Mouse (Mus musculus) CH12.LX (cell line): ENCODE results near the gene Ube2v1.

Experiments used
- CTCF ChIP-seq, 2 experiments: IDR thresholded peaks in 1 of 2; conservative IDR thresholded peaks in 1 of 2; 2 replicates each; pipeline ENCODE4 v1.5.1; 2011 to 2012; ENCODE audit warnings: low read depth in 2 of 2, low read length in 2 of 2, improper control_type of control experiment in 1 of 2, inconsistent platforms in 1 of 2, mild to moderate bottlenecking in 1 of 2, moderate library complexity in 1 of 2
- GABPA ChIP-seq: IDR thresholded peaks from 2 replicates; pipeline ENCODE4 v1.6.1; 2012; ENCODE audit warnings: low read depth, low read length, improper control_type of control experiment, inconsistent platforms; ENCODE audit not compliant: insufficient replicate concordance
- HCFC1 ChIP-seq: IDR thresholded peaks from 2 replicates; pipeline ENCODE4 v1.6.1; 2012; ENCODE audit warnings: low read depth, mild to moderate bottlenecking, inconsistent platforms, low read length, improper control_type of control experiment
- MAFK ChIP-seq: IDR thresholded peaks from 2 replicates; pipeline ENCODE4 v1.6.1; 2011; ENCODE audit warnings: low read length, improper control_type of control experiment; ENCODE audit not compliant: insufficient replicate concordance
- MXI1 ChIP-seq: IDR thresholded peaks from 2 replicates; pipeline ENCODE4 v1.6.1; 2011; ENCODE audit warnings: mild to moderate bottlenecking, low read depth, low read length, improper control_type of control experiment
- POLR2A ChIP-seq: IDR thresholded peaks from 2 replicates; pipeline ENCODE4 v1.6.1; 2011; ENCODE audit warnings: low read depth, mild to moderate bottlenecking, improper control_type of control experiment, low read length
- TCF12 ChIP-seq: IDR thresholded peaks from 2 replicates; pipeline ENCODE4 v1.6.1; 2014; ENCODE audit warnings: low read depth, mild to moderate bottlenecking, inconsistent platforms, low read length, improper control_type of control experiment
- ZNF384 ChIP-seq: IDR thresholded peaks from 2 replicates; pipeline ENCODE4 v1.6.1; 2012; ENCODE audit warnings: low read depth, low read length, improper control_type of control experiment, inconsistent platforms

GRCm38 (mm10) chr2:167658712-167659111 lies 26.8 kb upstream of the Ube2v1 start:
- TF ChIP-seq GABPA, result no peak
- TF ChIP-seq POLR2A, result no peak
- TF ChIP-seq CTCF (conservative IDR thresholded peaks at IDR 0.05 in 1 of 2, IDR thresholded peaks at IDR 0.05 in 1 of 2; ENCODE audit: low read depth in 2 of 2, low read length in 2 of 2), result no peak
- no peak for TF ChIP-seq HCFC1
- no peak for TF ChIP-seq TCF12
- no peak for TF ChIP-seq ZNF384
- no peak for TF ChIP-seq MXI1
- TF ChIP-seq MAFK, result no peak
